Mouse (Mus musculus) embryonic fibroblast, embryonic 13.5 days (primary cell): ENCODE data around the gene Cd3d. TPM values are rescaled to one million over a fixed set of nuclear protein-coding genes. Genes with fewer than 3 reads are reported as not detected.
"Not testable (repeated sequence)": the region's sequence is repeated elsewhere in the genome, so short reads cannot be mapped to it uniquely, and the experiment has no call there.

Experiments
- H3K27ac ChIP-seq: 2 replicates; pipeline ENCODE4 v1.5.1; 2012; ENCODE audit warnings: low read length, control low read depth, inconsistent platforms; ENCODE audit not compliant: insufficient read depth
- H3K4me1 ChIP-seq: 2 replicates; pipeline ENCODE4 v1.6.1; 2011; ENCODE audit warnings: low read length; ENCODE audit not compliant: control insufficient read depth, insufficient read depth
- H3K4me3 ChIP-seq: 2 replicates; pipeline ENCODE4 v1.5.1; 2011; ENCODE audit warnings: mild to moderate bottlenecking, control low read depth, low read length; ENCODE audit not compliant: insufficient read depth
- CTCF ChIP-seq: IDR thresholded peaks from 2 replicates; pipeline ENCODE4 v1.5.1; 2011; ENCODE audit warnings: mild to moderate bottlenecking, control low read depth, low read length, moderate library complexity, borderline replicate concordance; ENCODE audit not compliant: insufficient read depth
- POLR2A ChIP-seq: IDR thresholded peaks from 2 replicates; pipeline ENCODE4 v1.6.1; 2011; ENCODE audit warnings: low read depth, mild to moderate bottlenecking, control low read depth, low read length, moderate library complexity
- polyA plus RNA-seq: library from polyadenylated mRNA; stranded (reverse); fragments of >200 nt; gene quantifications from 2 replicates; pipeline ENCODE4 v1.2.4, GENCODE M21; 2011; ENCODE audit warnings: low read depth; ENCODE audit not compliant: missing spikeins, insufficient read length

Cd3d gene
- not detected in 2 replicates for polyA plus RNA-seq

DNA sequence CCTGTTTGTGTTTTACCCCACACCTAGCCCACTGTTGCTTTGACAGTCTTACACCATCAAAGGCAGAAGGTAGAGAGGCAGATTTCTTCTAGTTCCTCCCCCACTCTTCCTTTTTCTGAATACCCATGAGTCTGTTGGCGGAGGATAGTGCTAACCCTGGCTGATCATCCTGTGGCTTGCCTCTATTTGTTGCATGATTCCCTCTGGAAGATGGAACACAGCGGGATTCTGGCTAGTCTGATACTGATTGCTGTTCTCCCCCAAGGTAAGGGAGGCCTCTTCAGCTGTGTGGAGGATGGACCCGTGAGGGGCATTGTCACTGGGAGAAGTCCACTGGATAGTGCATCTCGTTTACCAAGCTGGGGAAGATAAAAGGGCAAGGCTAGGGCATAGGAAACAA, at the start of gene Cd3d:
Gene Cd3d, plus strand, starts transcription at position 111 of the 400 bp plus-strand sequence.
- Histone ChIP-seq H3K4me1 (no peaks in the 10 kb centered on the region), H3K4me3 (no peak within 1 kb of the TSS), H3K27ac (no peak within 1 kb of the TSS)
- TF ChIP-seq POLR2A: no peak
- no peak for TF ChIP-seq CTCF

DNA sequence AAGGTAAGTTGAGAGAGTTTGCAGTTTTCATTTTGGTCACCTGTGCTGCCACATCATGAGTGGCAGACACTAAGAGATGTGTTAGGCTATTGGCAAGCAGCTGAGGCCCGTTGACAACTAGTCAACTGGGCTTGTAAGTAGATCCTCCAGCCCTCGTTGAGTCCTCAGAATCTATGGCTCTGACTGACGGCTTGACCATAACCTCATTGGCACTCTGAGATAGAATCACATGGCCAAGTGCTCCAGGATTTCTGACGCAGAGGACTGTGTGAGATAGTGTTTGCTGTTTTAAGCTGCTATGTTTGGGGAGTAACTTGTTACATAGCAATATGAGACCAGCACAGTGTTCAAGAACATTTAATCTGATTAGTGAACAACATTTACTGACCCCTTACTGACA, 39.8 kb upstream of the Cd3d start:
- Histone ChIP-seq H3K27ac (no peak overlapping the region), H3K4me1 (no peaks in the 10 kb centered on the region), H3K4me3 (no peak overlapping the region)
- no peak for TF ChIP-seq CTCF
- no peak for TF ChIP-seq POLR2A

DNA sequence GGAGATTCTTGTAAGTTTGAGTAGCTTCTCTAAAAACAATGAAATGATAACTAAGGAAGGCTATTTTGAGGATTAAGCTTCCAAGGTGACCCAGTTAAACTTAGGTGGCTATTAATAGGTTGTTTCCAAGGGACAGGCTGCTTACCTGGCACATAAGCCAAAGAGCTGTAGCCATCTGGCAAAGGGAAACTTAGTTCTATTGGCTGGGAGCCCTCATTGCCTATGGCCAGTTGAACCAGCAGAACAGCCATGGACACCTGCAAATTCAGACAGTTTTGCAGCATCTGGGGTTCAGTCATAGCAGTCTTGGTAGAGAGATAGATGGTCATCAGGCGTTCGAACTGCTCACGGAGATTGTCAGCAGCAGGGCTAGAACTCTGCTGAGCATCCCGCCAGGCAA, 39.2 kb upstream of the Cd3d start:
- no peaks in the 10 kb centered on the region for H3K4me1 ChIP-seq
- TF ChIP-seq POLR2A: no peak
- no peak overlapping the region for H3K27ac ChIP-seq
- H3K4me3 ChIP-seq: no peak overlapping the region

DNA sequence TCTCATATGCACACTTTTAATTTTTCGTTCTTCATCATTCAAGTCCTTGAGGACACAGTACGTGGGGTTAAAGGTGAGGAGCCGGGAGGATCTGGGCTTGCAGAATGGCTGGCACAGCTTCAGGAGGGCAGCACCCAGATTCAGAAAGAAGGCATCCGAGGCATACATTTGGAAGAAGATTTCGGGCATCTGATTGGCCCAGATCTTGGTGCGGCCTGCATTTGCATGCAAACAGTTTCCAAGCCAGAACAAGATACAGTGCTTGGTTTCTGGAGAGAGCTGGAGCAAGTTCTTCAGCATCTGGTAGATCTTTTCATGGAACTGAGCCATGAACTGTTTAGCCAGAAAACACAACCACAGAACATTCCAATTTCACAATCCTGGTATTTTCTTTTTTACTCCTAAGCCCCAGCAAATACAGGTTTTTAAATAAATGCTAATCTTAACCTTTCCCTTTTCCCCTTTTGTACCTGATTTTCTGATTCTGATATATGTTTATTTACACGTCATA, 35.3 kb upstream of the Cd3d start:
- H3K27ac ChIP-seq: no peak overlapping the region
- H3K4me3 ChIP-seq: no peak overlapping the region
- no peak for TF ChIP-seq CTCF
- TF ChIP-seq POLR2A: no peak
- no peaks in the 10 kb centered on the region for H3K4me1 ChIP-seq

DNA sequence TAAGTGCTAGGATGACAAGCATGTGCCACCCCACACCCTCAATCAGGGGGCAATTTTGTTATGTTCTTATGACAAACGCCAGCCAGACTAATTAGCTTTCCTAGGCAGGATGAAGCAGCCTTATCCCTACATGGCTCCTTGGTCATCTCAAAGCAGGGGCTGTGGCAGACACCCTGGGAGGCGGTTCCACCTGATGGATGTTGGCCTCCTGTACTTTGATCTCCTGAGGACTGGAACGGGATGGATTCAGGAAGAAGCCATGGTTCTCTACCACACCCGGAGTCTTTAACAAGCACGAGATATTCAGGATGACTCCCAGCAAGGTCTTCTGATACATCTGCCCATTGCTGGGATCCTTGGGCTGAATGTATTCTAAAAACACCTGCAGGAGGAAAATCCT, 33.8 kb upstream of the Cd3d start:
- H3K27ac ChIP-seq: no peak overlapping the region
- no peaks in the 10 kb centered on the region for H3K4me1 ChIP-seq
- TF ChIP-seq POLR2A: no peak
- TF ChIP-seq CTCF: no peak
- H3K4me3 ChIP-seq: no peak overlapping the region

DNA sequence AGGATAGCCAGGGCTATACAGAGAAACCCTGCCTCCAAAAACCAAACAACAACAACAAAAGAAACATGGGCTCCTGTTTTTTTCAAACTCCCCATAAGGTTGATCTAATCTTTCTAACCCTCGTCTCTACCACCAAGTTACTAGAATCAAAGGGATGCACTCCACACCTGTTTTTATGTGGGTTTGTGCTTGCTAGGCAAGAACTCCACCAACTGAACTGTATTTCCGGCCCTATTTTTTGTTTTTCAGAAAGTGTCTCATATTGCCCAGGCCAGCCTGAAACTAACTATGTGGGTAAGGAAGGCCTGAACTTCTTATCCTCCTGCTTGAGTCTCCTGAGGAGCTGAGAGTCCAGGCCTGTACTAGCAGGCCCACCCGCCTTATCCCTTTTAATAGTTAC, 27.2 kb upstream of the Cd3d start:
- H3K4me1 ChIP-seq: no peaks in the 10 kb centered on the region
- TF ChIP-seq CTCF: no peak
- H3K27ac ChIP-seq: no peak overlapping the region
- no peak overlapping the region for H3K4me3 ChIP-seq

DNA sequence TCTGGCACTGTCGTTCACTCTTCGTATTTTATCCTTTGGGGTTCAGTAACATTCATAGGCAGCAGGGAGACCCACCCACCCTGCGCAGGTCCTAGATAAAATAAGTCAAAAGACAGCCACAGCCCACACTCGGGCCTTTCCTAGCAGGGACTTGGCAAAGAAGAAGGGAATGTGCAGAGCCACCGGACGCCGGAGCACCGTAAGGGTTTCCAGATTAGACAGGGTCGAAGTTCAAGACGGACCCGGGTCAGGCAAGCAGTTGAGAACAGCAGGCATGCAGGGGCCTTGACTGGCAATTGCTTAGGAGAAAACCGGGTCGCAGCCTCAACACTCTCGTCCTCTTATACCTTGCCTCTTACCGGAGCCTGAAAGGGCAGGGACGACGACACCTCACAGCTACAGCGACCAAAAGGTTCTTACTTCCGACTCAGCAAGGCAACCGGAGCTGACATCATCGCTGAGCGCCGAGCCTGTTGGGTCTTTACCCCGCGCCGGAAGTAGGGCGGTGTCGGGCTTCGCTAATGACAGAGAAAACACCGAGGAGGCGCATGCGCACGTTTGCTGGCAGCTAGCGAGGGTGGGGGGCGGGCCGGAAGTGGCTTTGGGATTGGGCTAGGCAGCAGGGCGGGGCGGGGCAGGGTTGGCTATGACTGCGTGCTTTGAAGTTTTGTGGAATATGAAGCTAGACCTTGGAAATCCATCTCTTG, 16.3 kb upstream of the Cd3d start, which contains the start of gene Ube4a:
Gene Ube4a, minus strand, starts transcription at position 475 of the 707 bp plus-strand sequence.
- H3K4me1 ChIP-seq: peaks cover 3% of the 10 kb centered on the region; the same call in 1 of the 2 replicates
- TF ChIP-seq CTCF (no peak), POLR2A (peak; percentile 89)
- peak within 1 kb of the TSS; percentile 97 for H3K4me3 ChIP-seq
- H3K27ac ChIP-seq: peak within 1 kb of the TSS; percentile 78

DNA sequence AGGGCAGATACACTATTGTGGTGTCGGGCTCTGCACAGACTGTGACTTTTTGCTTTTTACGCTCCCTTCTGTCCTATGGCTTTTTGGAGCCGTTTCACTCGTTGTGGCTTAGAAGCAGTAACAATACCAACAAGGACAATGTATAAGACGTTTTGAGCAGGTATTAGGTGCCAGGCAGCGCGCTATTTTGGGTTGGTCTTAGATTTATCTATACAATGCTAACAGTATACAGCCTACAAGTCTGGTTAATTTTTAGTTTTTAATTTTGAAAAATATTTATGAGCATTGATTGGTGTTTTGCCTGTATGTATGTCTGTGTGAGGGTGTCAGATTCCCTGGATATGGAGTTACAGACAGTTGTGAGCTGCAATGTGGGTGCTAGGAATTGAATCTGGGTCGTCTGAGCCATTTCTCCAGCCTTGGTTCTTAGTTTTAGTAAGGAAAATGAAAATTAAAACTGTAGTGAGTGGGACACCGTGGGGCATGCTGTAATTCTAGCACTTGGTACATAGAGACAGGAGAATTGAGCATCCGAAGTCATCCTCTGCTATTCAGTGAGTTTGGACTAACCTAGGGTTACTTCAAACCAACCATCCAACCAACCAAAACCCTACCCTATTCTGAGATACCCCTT, 15.6 kb upstream of the Cd3d start:
- TF ChIP-seq POLR2A: peak; percentile 31
- no peak for TF ChIP-seq CTCF
- H3K27ac ChIP-seq: peak overlapping the region; percentile 78
- H3K4me3 ChIP-seq: peak overlapping the region; percentile 73
- peaks cover 3% of the 10 kb centered on the region; the same call in 1 of the 2 replicates for H3K4me1 ChIP-seq

DNA sequence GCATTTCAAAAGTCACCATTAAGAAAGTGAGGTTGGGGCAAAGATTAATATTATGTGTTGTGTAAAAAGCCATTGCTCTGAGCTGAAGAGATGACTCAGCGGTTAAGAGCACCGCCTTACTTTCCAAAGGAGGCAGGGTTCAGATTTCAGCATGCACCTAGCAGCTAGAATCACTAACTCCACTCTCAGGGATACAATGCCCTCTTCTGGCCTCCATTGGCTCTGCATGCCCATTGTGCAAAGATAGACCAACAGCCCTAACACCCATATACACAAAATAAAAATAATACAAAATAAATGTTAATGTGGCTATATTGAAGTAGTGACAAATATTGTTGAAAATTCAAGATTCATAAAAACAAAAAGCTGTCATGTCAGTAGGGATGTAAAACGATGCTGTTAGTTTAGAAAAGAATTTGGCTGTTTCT, 14.8 kb upstream of the Cd3d start:
- TF ChIP-seq POLR2A: 0 out of 2 replicates have a peak, but pooled peaks have one; percentile 12
- peak; percentile 39; the same call in 1 of the 2 replicates for TF ChIP-seq CTCF
- Histone ChIP-seq H3K4me3 (no peak overlapping the region), H3K4me1 (peaks cover 3% of the 10 kb centered on the region; the same call in 1 of the 2 replicates), H3K27ac (no peak overlapping the region)

DNA sequence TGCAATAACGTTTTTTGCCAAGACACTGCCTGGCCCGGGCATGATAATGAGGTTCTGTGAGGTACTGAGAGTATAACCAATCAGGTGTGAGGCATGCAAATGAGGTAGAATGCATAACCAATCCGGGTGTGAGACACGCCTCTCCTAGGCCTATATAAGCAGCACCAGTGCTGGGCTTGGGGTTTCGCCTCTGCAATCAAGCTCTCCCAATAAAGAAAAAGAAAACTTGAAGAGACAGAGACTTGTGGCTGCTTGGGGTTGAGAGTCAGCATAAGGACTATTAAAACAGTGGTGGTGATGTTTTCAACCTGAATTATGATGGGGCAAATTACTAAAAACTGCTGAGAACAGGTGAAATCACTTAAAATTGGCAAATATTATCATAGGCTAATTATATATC, 13.8 kb upstream of the Cd3d start:
- not testable (repeated sequence) for H3K4me3 ChIP-seq, H3K4me1 ChIP-seq, H3K27ac ChIP-seq
